ENCODE assay signal across 8 mouse cellular contexts in the genomic region with DNA sequence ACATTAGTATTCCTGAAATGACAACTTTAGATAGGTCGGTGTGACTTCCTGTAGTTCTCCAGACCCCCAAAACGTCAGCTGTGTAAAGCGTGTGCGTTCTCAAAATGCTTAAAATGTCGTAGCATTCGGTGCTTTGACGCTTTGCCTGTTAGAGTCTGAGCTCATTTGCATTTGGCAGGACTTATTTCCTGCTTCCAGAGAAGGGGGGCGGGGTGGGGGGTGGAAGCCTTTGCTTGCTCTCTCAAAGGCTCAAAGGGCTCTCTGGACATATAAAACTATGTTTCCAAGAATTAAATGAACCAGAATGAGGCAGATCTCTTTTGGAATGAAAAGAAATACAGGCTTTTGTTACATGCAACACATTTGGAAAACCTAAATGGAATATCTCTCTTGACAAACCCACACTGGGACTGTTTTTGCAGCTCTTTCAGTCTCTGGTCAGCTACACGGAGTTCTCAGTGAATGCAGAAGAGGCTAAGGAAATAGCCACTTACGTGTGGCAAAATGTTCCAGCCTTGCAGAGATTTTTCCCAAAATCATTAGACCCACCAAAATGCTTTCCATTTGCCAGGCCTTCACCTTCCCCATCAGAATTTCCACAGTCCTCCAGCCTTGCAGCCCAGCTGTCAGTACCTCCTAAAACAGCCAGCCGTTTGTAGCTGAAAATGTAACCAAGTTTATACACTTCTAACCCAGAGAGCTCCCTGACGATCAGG.
DNase-seq lines count a peak whose midpoint lies in the region; ATAC-seq and TF ChIP-seq lines count a peak whose summit lies in the region.

No protein-coding gene starts in this region.

- intact Hi-C loops in left cerebral cortex, adult 2 months (cut with DNase I): loop anchor here (1.0 to 5.0 kb wide), 4 partner anchors 50 to 251 kb away; no protein-coding TSS in a partner anchor

- H3K27ac ChIP-seq in forebrain, embryonic 14.5 days (ENCODE audit: low read depth, low read length): peak overlapping the region; percentile 80
- peak overlapping the region; percentile 88 for H3K27ac ChIP-seq in hindbrain, embryonic 12.5 days
- H3K27ac ChIP-seq in left cerebral cortex, adult 2 months: peak overlapping the region; percentile 93

- peak overlapping the region; percentile 67 for H3K4me2 ChIP-seq in forebrain, embryonic 14.5 days (ENCODE audit: low read length)
- peak overlapping the region; percentile 65 for H3K4me2 ChIP-seq in hindbrain, embryonic 12.5 days (replicated peaks)

- no peaks in the 10 kb centered on the region for H3K9me3 ChIP-seq in forebrain, embryonic 14.5 days (replicated peaks; ENCODE audit: control insufficient read depth, low read length)
- no peaks in the 10 kb centered on the region for H3K9me3 ChIP-seq in hindbrain, embryonic 12.5 days (replicated peaks)

- peak overlapping the region; percentile 56; the same call in 1 of the 2 replicates for H3K9ac ChIP-seq in forebrain, embryonic 14.5 days (ENCODE audit: low read length)
- H3K9ac ChIP-seq in hindbrain, embryonic 12.5 days: no peak overlapping the region; the same call in 1 of the 2 replicates

- no peak for TF ChIP-seq CTCF in left cerebral cortex, adult 2 months (IDR thresholded peaks at IDR 0.05)

- peak overlapping the region; percentile 30 for H3K4me3 ChIP-seq in forebrain, embryonic 14.5 days (ENCODE audit: low read depth, low read length)
- H3K4me3 ChIP-seq in hindbrain, embryonic 12.5 days: peak overlapping the region; percentile 38
- peak overlapping the region; percentile 30 for H3K4me3 ChIP-seq in left cerebral cortex, adult 2 months

- WGBS in forebrain, embryonic 14.5 days: 3% methylated on average over 12 of the region's 12 CpGs
- WGBS in hindbrain, embryonic 12.5 days: 6% methylated on average over 12 of the region's 12 CpGs

- H3K27me3 ChIP-seq in forebrain, embryonic 14.5 days (replicated peaks; ENCODE audit: control insufficient read depth, insufficient read depth, low read length): no peaks in the 10 kb centered on the region
- H3K27me3 ChIP-seq in hindbrain, embryonic 12.5 days: no peaks in the 10 kb centered on the region

- peak; percentile 73 for ATAC-seq in forebrain, embryonic 14.5 days
- ATAC-seq in hindbrain, embryonic 12.5 days (ENCODE audit: low FRiP score): peak; percentile 27
- ATAC-seq in erythroid progenitor cell, adult 5-6 weeks (replicated peaks; ENCODE audit: low FRiP score, poor library complexity, severe bottlenecking): no peak

- peaks cover 28% of the 10 kb centered on the region for H3K4me1 ChIP-seq in forebrain, embryonic 14.5 days (ENCODE audit: control insufficient read depth, insufficient read depth, low read length)
- H3K4me1 ChIP-seq in hindbrain, embryonic 12.5 days: peaks cover 27% of the 10 kb centered on the region

- peak; percentile 92 for DNase-seq in Muller cell, postnatal 12 days (ENCODE audit: inconsistent ontology term)
- peak; percentile 3 for DNase-seq in c-Kit-positive CD71-positive TER-119-positive erythroid progenitor cells, embryonic 14.5 days (ENCODE audit: low spot score)
- DNase-seq in forebrain, embryonic 14.5 days (ENCODE audit: low spot score): peak; percentile 87
- DNase-seq in left cerebral cortex, adult 2 months (ENCODE audit: extremely low spot score in 1 of 2, low spot score in 2 of 2): peak; percentile 23 to 27
- DNase-seq in lung, postnatal 25 days (ENCODE audit: low spot score): peak; percentile 59
- DNase-seq in right cerebral cortex, postnatal 10 days (ENCODE audit: low spot score in 2 of 2): peak; percentile 51 to 65

- no peaks in the 10 kb centered on the region for H3K36me3 ChIP-seq in forebrain, embryonic 14.5 days (ENCODE audit: control insufficient read depth, insufficient read depth, low read length)
- H3K36me3 ChIP-seq in hindbrain, embryonic 12.5 days: no peaks in the 10 kb centered on the region

Comparison
In these comparisons a context has a peak if more than half of its experiments do, and no peak if none do; other contexts are left out.
1. DNase-seq: peak in every context shown above with its lines; median percentile 92 in Muller cell, postnatal 12 days; 87 in forebrain, embryonic 14.5 days; 59 in lung, postnatal 25 days; 58 in right cerebral cortex, postnatal 10 days; 25 in left cerebral cortex, adult 2 months; 3 in c-Kit-positive CD71-positive TER-119-positive erythroid progenitor cells, embryonic 14.5 days.